Mouse (Mus musculus): ENCODE results near the gene Prok1.

The Prok1 gene

DNA sequence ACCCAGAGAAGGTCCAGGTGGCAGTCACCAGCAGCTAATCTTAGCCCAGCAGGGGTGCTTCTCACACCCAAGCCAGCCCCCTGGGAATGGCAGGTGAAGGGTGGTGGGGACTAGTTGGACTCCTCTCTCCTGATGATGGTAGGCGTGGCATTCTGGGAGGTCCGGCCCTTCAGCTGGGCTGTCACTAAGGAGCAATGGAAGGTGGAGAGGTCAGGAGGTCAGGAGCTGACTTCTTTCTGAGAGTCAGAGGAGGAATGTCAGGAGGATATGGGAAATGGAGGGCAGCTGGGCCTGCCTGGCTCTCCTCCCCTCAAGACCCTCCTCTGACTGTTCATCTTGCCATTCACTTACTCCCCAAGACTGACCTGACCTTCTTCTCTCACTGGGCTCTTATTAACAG lies 1.5 kb downstream of the Prok1 start:
- DNase-seq (ENCODE audit: low spot score): no peak

GRCm38 (mm10) chr3:107233945-107234344 lies 5.6 kb downstream of the Prok1 start:
- no peak for DNase-seq (ENCODE audit: low spot score)

- peak; percentile 87 for DNase-seq (ENCODE audit: low spot score)
Observed at GRCm38 (mm10) chr3:107233351-107233813, 6.1 kb downstream of the Prok1 start.

DNA sequence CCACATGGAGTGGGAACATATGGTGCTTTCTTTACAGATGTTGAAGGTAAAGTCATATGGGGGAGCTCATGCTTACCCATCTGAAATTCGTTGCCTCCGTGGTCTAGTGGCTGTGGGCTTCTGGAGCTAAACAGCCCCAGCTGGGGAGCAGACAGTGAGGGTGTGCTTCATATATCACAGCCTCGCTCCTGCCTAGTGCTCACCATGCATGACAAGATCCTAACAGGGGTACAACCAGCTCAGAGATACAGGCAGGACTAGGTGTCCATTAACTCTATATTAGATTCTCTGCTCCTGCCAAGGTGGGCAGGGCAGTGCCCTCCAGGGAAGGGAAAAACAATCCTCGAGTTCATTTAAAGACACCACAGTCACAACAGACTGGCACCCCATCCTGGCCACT lies 8.3 kb downstream of the Prok1 start:
- no peak for DNase-seq (ENCODE audit: low spot score)

- no peak for DNase-seq (ENCODE audit: low spot score)
Observed at GRCm38 (mm10) chr3:107230527-107230926, 9.0 kb downstream of the Prok1 start, which contains the start of gene A630076J17Rik. Gene A630076J17Rik (plus strand): TSS chr3:107230614.

DNA sequence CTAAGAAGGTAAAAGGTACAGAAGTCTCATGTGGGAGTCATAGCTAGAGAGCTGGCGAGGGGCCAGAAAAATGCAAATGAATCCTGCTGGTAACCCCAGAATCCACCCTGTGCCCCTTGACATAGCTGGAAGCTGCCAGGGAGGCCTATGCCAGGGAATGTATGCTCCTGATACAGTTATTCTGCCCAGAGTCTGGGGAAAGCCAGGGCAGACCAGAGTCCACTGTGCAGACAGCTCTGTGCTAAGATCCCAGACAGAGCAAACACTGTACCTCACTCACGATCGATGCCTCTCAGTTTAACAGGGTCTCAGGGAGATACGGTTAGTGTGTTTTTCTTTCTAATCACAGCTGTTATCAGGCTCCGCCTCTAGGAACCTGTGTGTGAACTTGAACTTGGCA lies 9.7 kb downstream of the Prok1 start:
- DNase-seq (ENCODE audit: low spot score): no peak

GRCm38 (mm10) chr3:107229221-107229620 lies 10.3 kb downstream of the Prok1 start:
- no peak for DNase-seq (ENCODE audit: low spot score)

- no peak for DNase-seq (ENCODE audit: low spot score)
Observed at GRCm38 (mm10) chr3:107225820-107226219, 13.7 kb downstream of the Prok1 start.

- DNase-seq (ENCODE audit: low spot score): no peak
Observed at GRCm38 (mm10) chr3:107223230-107223629, 16.3 kb downstream of the Prok1 start.

DNA sequence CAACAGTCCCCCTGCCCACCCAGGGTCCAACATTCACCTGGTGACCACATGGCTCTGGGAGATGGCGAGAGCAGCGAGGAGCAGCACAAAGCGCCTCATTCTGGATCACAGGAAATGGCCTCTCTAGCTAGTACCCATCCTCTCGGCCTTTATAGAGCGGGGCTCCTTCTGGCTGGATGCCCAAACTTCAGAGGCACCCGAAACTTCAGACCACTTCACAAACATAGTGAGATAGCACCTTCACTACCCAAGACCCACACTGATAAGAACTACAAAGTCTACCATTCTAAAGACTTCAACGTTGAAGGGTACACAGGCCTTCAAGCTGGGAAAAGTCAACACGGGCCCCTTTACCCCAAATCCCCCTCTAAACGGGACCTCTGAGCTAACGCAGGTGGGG lies 17.9 kb downstream of the Prok1 start, which contains the start of gene Cym:
Gene Cym, minus strand, starts transcription at position 125 of the 400 bp plus-strand sequence.
- no peak for DNase-seq (ENCODE audit: low spot score)

DNA sequence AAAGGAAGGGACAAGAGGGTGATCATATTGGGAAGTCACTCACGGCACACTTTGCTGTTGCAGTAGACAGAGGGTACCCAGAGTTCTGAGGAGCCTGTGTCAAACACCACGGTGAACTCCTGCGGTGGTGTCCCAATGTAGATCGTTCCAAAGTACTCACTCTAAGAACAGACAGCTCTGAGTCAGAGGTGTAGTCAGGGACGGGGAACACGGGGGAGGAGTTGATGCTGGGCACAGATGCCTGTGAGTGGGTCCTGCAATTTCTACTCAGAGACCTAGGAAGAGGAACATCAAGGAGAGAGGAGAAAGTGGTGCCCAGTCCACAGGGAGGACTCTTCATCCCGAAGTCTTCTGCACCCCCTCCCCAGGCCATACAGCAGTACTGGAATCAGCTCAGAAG lies 20.9 kb downstream of the Prok1 start:
- no peak for DNase-seq (ENCODE audit: low spot score)

DNA sequence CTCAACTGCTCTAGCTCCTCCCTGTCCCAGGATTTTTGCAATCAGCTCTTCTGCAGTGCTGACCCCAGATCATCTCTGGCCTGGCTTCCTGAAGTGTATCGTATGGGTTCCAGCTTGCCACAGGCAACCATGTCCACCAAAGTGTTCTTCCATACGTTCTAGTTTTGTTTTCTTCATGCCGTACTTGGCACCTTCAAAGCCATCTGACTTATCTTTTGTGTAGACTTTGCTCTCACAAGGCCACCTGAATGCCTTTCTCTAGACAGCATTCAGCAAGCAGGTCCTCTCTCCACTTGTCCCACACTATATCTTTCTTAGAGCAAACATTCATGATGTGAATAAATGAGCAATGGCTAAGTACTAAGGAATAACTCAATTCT lies 22.4 kb downstream of the Prok1 start:
- no peak for DNase-seq (ENCODE audit: low spot score)

GRCm38 (mm10) chr3:107216400-107217100 lies 23.0 kb downstream of the Prok1 start:
- no peak for DNase-seq (ENCODE audit: low spot score)

- no peak for DNase-seq (ENCODE audit: low spot score)
Observed at GRCm38 (mm10) chr3:107214606-107215005, 24.9 kb downstream of the Prok1 start.

- no peak for DNase-seq (ENCODE audit: low spot score)
Observed at GRCm38 (mm10) chr3:107207625-107208253, 31.8 kb downstream of the Prok1 start.

- no peak for DNase-seq (ENCODE audit: low spot score)
Observed at GRCm38 (mm10) chr3:107206490-107207150, 32.9 kb downstream of the Prok1 start.

GRCm38 (mm10) chr3:107205994-107206393 lies 33.5 kb downstream of the Prok1 start:
- peak; percentile 61 for DNase-seq (ENCODE audit: low spot score)

- no peak for DNase-seq (ENCODE audit: low spot score)
Observed at GRCm38 (mm10) chr3:107205170-107205569, 34.3 kb downstream of the Prok1 start.

DNA sequence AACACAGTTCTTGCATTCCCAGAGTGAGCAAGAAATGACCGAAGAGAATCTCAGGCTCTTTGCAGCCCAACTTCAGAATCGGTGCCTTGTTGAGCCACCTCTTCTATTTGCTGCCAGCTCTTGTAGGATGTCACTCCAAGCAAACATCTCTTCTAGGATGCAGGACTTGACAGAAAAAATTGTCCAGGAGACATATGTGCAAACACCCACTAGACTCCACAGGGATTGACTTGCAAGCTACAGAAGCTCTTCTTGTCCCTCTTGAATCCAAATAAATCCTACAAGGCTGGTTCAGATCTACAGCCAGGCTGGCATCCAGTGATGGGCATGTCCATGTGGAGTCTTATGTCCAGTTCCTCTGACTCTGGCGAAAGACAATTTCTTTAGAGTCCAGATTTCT lies 35.1 kb downstream of the Prok1 start:
- DNase-seq (ENCODE audit: low spot score): no peak

DNA sequence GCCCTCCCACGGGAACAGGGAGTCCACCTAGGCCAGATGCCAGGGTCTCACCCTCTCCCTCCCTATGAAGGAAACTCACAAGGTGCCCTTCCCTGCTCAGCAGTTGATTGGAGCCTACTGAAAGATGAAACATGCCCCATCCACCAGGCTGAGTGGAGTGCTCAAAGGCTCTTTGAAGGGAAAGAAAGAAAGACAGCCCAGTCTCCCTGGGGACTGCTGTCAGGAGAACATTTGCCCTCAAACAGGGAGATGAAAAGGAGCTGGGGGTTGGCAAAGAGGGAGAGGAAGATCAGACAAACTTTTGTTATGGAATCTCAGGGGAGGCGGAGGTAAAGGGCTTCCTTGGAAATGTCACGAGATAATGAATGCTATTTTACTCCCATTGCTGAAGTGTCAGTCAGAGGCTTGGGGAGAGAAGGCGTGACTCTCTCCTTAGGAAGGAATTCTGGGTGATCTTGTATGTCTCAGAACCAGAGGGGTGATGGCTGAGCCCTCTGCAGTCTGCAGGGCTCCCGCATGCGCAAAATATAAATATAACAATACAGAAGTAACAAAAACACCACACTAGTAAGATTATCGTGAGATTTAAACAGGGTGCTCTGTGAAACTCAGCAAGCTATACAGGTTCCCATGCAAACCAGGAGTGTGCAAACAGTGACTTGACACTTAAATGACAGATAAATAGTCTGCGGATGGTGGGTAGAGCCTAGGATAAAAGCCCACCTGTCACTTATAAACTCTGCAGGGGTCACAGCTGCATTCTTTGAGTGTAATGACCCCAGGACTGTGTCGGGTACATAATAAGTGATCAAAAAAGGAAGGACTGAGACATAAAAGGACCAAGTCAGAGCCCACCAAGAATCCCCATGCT lies 38.0 kb downstream of the Prok1 start:
- no peak for DNase-seq (ENCODE audit: low spot score)

DNA sequence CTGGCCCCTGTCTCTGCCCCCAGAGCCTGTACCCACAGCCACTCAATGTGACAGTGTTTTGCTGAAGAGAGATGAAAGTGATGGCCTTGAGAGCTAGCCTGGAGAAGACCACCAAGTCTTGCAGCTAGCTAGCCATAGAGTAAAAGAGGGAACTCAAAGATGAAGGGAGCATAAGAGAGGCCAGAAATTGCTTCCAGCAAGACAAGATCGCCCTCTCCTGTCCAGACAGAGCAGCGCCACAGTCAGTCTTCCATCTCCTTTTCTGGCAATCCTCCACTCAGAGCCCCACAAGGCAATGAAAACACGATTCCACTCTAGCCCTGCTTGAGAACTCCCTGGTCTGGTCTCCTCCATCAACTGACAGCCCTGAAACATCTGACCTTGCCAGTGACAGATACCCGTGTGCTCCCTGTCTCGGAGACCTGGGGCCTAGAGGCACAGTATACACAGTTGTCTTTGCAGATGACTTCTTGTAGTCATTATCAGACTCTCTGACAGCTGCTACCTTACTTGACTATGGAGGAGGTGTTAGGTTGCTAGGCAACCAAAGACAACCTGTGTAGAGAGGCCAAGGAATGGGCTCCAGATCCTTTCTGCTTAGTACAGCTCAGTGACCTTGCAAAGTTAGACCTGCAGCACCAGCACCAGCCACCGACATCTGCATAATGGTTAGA lies 51.1 kb downstream of the Prok1 start:
- no peak for DNase-seq (ENCODE audit: low spot score)

- DNase-seq (ENCODE audit: low spot score): no peak
Observed at GRCm38 (mm10) chr3:107187022-107187421, 52.5 kb downstream of the Prok1 start.

All from ovary, postnatal 14 days (tissue).